Mouse (Mus musculus): ENCODE measurements around the gene Map4k3. TPM values are rescaled to one million over a fixed set of nuclear protein-coding genes. Genes with fewer than 3 reads are reported as not detected.

Gene Map4k3
- polyA plus RNA-seq, 1 experiment from 2014 or later = 23.5 TPM

DNA sequence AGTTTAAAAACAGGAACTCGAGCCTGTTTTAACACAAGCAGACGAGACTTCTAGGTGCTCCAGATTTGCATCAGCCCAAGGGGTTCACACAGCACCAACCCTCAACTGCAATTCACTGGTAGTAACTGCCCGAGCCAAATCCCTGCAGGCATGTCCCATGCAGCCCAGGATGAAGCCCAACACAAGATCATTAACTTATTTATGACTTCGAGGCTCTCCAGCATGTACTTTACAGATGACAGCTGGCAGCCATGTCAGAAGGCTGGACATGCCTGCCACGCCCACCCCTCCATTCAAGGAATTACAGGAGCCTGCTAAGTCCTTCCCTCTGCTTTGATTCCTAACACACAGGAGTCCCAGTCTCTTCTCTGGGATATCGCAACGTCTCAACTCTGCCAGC lies 29.4 kb downstream of the Map4k3 start:
- Histone ChIP-seq H3K36me3 (no peaks in the 10 kb centered on the region), H3K4me1 (replicated peaks) (peaks cover 28% of the 10 kb centered on the region), H3K9me3 (no peaks in the 10 kb centered on the region), H3K4me3 (replicated peaks) (no peak overlapping the region), H3K27me3 (no peaks in the 10 kb centered on the region), H3K9ac (replicated peaks) (no peak overlapping the region), H3K4me2 (replicated peaks) (no peak overlapping the region), H3K27ac (no peak overlapping the region)
- peak; percentile 53; the same call in 1 of the 2 replicates for ATAC-seq
- 53% methylated on average over 7 of the region's 7 CpGs for WGBS

DNA sequence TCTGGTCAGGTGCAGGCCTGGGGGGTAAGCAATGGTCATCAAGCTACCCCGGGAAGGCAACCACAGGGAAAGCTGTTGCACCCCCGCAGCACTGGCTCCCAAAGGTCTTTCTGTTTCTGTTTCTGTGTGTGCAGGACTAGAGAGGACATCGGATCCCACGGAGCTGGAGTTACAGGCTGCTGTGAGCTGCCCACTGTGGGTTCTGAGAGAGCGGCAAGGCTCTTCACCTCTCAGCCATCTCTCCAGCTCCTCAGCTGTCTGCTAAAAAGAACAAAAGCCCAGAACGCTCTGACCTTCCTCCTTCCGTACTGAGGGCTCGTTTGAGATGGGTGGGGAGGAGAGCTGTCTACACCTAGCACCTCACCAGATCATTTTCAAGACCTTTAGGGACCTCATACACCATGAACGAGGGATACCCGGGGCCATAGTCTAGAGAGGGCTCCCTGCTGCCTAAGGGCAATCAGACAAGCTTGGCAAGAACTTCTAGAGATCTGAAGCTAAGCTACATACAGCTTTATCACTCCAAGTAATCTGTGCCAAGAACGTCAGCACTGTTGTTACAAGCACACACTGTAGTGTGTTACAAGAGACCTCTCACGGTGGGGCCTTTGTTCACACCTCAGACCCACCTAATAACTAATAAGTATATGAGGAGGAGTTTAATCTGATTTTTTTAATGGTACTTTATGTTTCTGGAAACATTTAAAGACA lies 29.9 kb downstream of the Map4k3 start:
- H3K9ac ChIP-seq (replicated peaks) = no peak overlapping the region

DNA sequence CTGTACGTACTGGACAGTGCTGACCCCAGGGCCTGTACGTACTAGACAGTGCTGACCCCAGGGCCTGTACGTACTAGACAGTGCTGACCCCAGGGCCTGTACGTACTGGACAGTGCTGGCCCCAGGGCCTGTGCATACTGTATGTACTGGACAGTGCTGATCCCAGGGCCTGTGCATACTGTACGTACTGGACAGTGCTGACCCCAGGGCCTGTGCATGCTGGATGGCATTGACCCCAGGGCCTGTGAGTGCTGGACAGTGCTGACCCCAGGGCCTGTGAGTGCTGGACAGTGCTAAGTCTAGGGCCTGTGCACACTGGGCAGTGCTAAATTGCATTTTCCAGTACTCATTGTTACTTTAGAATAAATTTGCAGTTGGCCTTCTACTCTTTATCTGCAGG lies 31.3 kb downstream of the Map4k3 start:
- Histone ChIP-seq H3K4me2 (replicated peaks) (no peak overlapping the region), H3K36me3 (no peaks in the 10 kb centered on the region), H3K4me3 (replicated peaks) (no peak overlapping the region), H3K9me3 (no peaks in the 10 kb centered on the region), H3K4me1 (replicated peaks) (peaks cover 27% of the 10 kb centered on the region), H3K9ac (replicated peaks) (no peak overlapping the region), H3K27me3 (no peaks in the 10 kb centered on the region), H3K27ac (no peak overlapping the region)
- peak; percentile 28; the same call in 1 of the 2 replicates for ATAC-seq
- WGBS = 89% methylated on average over 5 of the region's 5 CpGs

More for the DNA sequence above, 29.9 kb downstream of the Map4k3 start:
- Histone ChIP-seq H3K4me2 (replicated peaks) (no peak overlapping the region), H3K27me3 (no peaks in the 10 kb centered on the region), H3K36me3 (no peaks in the 10 kb centered on the region), H3K9me3 (no peaks in the 10 kb centered on the region), H3K4me1 (replicated peaks) (peaks cover 27% of the 10 kb centered on the region), H3K4me3 (replicated peaks) (no peak overlapping the region), H3K27ac (no peak overlapping the region)
- peak; percentile 54 for ATAC-seq
- WGBS = 69% methylated on average over 12 of the region's 12 CpGs

DNA sequence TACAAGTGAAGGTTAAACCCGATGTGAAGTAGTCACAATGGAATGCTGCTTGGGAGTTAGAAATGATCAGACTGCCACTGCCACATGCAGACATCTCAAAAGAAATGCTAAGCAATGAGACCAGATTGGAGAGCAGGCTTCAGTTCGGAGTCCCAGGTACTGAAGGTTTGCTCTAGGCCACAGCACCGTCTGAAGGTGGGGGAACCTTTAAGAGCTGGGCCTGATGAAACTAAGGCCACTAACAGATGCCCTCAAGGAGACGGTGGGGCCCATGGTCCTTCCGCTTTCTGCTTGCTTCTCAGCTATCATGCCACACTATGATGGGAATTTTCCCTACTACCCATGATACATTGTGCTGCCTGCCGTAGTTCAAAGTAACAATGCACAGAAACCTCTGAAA lies 32.1 kb downstream of the Map4k3 start:
- Histone ChIP-seq H3K9ac (replicated peaks) (no peak overlapping the region), H3K4me2 (replicated peaks) (no peak overlapping the region), H3K4me1 (replicated peaks) (peaks cover 23% of the 10 kb centered on the region), H3K9me3 (no peaks in the 10 kb centered on the region), H3K27me3 (no peaks in the 10 kb centered on the region), H3K27ac (no peak overlapping the region), H3K36me3 (no peaks in the 10 kb centered on the region), H3K4me3 (replicated peaks) (no peak overlapping the region)
- ATAC-seq = no peak
- WGBS = 95% methylated on average over 6 of the region's 6 CpGs

DNA sequence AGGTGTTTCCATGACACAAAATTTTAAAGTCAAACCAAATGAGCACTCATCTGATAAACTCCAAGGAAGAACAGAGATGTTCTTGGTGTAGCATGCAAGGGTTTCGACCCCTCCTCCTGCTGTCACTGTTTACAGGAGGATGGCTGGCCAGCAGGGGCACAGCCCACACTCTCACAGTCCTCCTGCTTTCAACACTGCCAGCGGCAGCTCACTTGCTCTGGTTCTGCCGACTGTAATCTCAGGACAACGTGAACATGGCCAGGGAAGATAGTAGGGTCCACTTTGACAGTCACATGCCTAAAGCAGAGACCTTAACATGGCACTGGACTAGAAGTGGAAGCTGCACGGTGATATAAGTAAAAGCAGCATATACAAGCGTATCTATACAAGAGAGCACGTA lies 34.6 kb downstream of the Map4k3 start:
- H3K4me1 ChIP-seq (replicated peaks) = peaks cover 24% of the 10 kb centered on the region
- no peak for ATAC-seq
- H3K9ac ChIP-seq (replicated peaks) = no peak overlapping the region; the same call in 1 of the 2 replicates
- no peaks in the 10 kb centered on the region for H3K36me3 ChIP-seq
- WGBS = 71% methylated on average over 7 of the region's 7 CpGs
- no peak overlapping the region for H3K4me3 ChIP-seq (replicated peaks)
- no peaks in the 10 kb centered on the region for H3K9me3 ChIP-seq
- no peaks in the 10 kb centered on the region for H3K27me3 ChIP-seq
- no peak overlapping the region for H3K4me2 ChIP-seq (replicated peaks)
- no peak overlapping the region for H3K27ac ChIP-seq

DNA sequence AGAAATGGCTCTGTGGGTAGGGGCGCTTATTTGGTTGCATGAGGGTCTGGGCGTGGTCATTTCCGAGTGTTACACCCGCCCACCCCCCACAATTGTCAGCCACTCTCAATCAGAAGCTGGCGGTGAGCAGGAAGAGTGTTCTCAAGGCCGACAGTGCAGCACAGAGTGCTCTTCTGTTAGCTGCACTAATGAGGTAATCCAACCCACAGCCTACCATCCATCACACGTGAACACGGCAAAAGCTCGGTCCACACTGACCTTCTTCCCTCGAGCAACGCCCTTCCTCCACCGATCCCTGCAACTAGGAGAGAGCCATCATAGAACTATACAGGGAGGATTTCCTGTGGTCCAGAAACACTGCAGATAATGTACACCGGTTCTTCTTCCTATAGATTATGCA lies 36.1 kb downstream of the Map4k3 start:
- Histone ChIP-seq H3K36me3 (no peaks in the 10 kb centered on the region), H3K9ac (replicated peaks) (no peak overlapping the region), H3K4me3 (replicated peaks) (no peak overlapping the region), H3K4me1 (replicated peaks) (peaks cover 15% of the 10 kb centered on the region), H3K4me2 (replicated peaks) (no peak overlapping the region), H3K27ac (no peak overlapping the region), H3K9me3 (no peaks in the 10 kb centered on the region), H3K27me3 (no peaks in the 10 kb centered on the region)
- ATAC-seq = no peak
- 92% methylated on average over 13 of the region's 13 CpGs for WGBS

DNA sequence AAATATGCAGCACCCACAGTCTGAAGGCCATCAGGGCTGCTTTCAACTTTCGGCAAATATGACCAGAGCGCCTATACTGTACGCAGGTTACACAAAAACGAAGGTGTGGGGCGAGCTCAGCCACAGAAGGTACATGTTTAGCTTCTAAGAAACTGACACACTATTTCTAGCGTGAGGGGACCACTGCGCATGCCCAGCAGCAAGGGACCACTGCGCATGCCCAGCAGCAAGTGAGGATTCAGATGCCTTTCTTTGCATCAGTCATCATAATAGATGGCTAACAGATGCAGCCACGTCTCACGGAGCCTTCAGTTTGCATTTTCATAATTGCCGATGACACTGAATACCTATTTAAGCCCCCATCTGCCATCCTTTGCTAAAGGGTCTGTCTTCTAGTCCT lies 39.6 kb downstream of the Map4k3 start:
- Histone ChIP-seq H3K9me3 (no peaks in the 10 kb centered on the region), H3K4me1 (replicated peaks) (peaks cover 24% of the 10 kb centered on the region), H3K9ac (replicated peaks) (no peak overlapping the region), H3K27me3 (no peaks in the 10 kb centered on the region), H3K36me3 (no peaks in the 10 kb centered on the region), H3K4me2 (replicated peaks) (no peak overlapping the region), H3K4me3 (replicated peaks) (no peak overlapping the region), H3K27ac (no peak overlapping the region; the same call in 1 of the 2 replicates)
- ATAC-seq = 0 out of 2 replicates have a peak, but pooled peaks have one; percentile 24
- WGBS = 83% methylated on average over 11 of the region's 11 CpGs

DNA sequence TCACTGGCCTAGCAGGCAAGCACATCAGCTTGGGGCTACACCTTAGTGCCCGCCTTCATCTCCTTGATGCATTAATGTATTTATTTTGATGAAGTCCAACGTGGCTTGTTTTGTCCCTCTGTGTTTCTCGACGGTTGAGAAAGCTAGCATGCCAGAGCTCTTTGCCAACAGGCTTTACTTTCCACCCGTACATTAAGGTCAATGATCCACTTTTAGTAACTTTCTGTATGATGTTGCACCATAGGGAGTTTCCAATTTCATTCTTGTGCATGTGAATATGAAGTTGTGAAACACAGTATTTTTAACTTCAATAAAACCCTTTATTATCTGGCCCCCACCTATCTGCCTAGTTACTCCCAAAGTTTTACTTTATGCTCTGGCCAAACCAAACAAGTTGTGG lies 42.2 kb downstream of the Map4k3 start:
- no peaks in the 10 kb centered on the region for H3K36me3 ChIP-seq
- H3K4me3 ChIP-seq (replicated peaks) = no peak overlapping the region
- ATAC-seq = no peak
- 94% methylated on average over 5 of the region's 5 CpGs for WGBS
- H3K27me3 ChIP-seq = no peaks in the 10 kb centered on the region
- H3K4me2 ChIP-seq (replicated peaks) = no peak overlapping the region
- no peaks in the 10 kb centered on the region for H3K9me3 ChIP-seq
- H3K4me1 ChIP-seq (replicated peaks) = peaks cover 29% of the 10 kb centered on the region
- H3K9ac ChIP-seq (replicated peaks) = no peak overlapping the region
- H3K27ac ChIP-seq = no peak overlapping the region

DNA sequence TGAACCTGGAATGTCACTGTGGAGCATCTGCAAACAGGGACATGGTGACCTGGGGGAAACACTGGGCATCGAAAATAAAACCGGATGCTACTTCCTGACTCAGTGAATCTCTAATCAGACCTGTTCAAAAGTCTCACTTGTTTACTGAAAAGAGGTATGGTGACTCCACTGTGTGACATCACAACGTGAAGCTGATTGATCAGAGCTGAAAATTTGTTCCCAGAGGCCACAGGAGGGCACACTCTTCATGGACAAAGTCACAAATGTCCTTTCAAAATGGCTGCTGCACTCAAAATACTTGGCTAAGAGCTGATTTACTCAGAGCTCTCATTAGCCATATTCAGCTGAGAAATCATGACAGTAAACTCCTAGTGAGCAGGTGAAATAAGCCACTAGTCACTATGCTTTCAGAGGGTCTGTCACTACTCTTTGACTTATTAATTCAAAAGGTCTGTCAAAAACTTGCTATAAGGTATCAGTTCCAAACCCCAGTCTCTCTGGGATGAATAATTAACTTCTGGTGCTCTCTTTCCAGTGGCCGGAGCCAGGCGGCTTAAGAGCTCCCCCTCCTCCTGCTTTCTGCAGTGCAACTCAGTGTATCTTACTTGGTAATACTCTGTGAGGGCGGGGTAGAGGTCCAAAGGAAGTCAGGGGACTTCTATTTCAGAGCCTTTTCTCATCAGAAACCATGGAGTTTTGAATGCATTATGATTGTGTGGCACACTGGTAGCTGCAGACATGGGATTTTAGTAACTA lies 44.3 kb downstream of the Map4k3 start:
- ATAC-seq = 0 out of 2 replicates have a peak, but pooled peaks have one; percentile 69

DNA sequence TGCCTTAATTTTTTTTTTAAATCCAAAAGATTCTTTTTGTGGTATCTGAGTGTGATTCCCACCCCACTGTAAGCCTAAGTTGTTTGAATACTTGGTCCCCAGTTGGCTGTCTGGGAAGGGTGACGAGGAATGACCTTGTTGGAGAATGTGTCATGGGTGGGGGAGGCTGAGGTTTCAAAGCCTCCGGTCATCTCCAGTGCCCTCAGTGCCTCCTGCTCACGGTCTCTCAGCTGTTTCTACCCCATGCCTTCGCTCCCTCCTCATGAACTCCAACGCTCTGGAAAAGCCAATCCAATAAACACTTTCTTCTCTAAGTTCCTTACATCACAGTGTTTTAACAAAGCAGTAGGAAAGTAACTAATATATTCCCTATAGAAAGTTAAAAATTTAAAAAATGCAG lies 45.2 kb downstream of the Map4k3 start:
- 86% methylated on average over 5 of the region's 5 CpGs for WGBS
- no peak for ATAC-seq

More for the DNA sequence above, 44.3 kb downstream of the Map4k3 start:
- 44% methylated on average over 6 of the region's 6 CpGs for WGBS
- H3K9me3 ChIP-seq = no peaks in the 10 kb centered on the region
- H3K27ac ChIP-seq = no peak overlapping the region
- H3K4me1 ChIP-seq (replicated peaks) = peaks cover 23% of the 10 kb centered on the region
- H3K27me3 ChIP-seq = no peaks in the 10 kb centered on the region
- no peak overlapping the region for H3K9ac ChIP-seq (replicated peaks)
- peaks cover 3% of the 10 kb centered on the region for H3K36me3 ChIP-seq
- no peak overlapping the region for H3K4me3 ChIP-seq (replicated peaks)
- no peak overlapping the region for H3K4me2 ChIP-seq (replicated peaks)

DNA sequence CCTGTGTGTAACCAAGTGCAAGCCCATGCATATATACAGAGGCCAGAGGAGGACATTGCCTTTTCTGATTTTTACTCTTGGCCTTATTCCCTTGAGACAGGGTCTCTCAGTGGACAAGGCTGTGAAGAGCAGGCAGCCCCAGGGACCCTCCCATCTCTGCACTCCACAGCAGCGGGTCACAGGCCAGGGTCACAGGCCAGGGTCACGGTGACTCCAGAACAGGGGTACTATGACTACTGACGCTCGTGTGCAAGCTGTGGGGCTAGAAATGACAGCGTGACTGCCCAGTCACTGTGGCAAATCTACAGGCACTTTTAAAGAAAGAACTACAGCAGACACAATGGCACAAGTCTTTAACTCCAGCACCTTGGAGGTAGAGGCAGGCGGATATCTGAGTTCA lies 50.1 kb downstream of the Map4k3 start:
- Histone ChIP-seq H3K4me2 (replicated peaks) (no peak overlapping the region), H3K27me3 (no peaks in the 10 kb centered on the region), H3K9me3 (no peaks in the 10 kb centered on the region), H3K4me3 (replicated peaks) (no peak overlapping the region), H3K27ac (no peak overlapping the region), H3K9ac (replicated peaks) (no peak overlapping the region), H3K36me3 (peaks cover 3% of the 10 kb centered on the region), H3K4me1 (replicated peaks) (peaks cover 21% of the 10 kb centered on the region)
- no peak for ATAC-seq
- WGBS = 69% methylated on average over 6 of the region's 6 CpGs

More for the DNA sequence above, 45.2 kb downstream of the Map4k3 start:
- Histone ChIP-seq H3K4me2 (replicated peaks) (no peak overlapping the region), H3K27ac (no peak overlapping the region), H3K36me3 (peaks cover 3% of the 10 kb centered on the region), H3K9me3 (no peaks in the 10 kb centered on the region), H3K27me3 (no peaks in the 10 kb centered on the region), H3K9ac (replicated peaks) (no peak overlapping the region), H3K4me3 (replicated peaks) (no peak overlapping the region), H3K4me1 (replicated peaks) (peaks cover 16% of the 10 kb centered on the region; the same call in 1 of the 2 replicates)

DNA sequence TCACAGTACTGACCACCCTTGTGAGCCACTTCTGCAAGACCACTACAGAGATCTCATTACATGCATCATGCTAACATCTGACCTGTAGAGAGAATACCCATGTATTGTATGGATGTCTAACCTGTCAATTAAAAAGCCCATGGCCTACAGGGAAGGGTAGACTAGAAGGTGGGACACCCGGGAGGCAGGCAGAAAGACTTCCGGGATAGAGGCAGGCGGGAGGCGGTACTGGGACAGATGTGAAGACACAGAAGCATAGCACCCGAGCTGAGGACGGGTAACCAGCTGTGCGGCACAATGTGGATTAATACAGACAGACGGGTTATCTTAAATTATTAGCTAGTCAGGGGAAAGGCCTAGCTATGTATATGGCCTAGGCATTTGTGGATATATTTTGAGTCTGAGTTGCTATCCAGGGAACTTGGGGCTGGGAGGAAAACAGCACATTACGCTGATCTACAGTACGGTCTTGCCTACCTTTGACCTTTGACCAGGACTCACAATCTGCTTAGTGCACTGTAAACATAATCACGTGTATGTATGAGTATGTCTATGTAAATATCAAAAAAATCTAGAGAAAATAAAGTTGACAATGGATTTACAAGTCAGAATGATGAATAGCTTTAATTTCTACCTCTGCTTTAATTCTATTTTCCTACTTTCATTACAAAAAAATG lies 51.3 kb downstream of the Map4k3 start:
- H3K27me3 ChIP-seq = no peaks in the 10 kb centered on the region
- H3K4me3 ChIP-seq (replicated peaks) = no peak overlapping the region
- H3K27ac ChIP-seq = no peak overlapping the region
- WGBS = 74% methylated on average over 11 of the region's 11 CpGs
- H3K9ac ChIP-seq (replicated peaks) = no peak overlapping the region
- ATAC-seq = 0 out of 2 replicates have a peak, but pooled peaks have one; percentile 34
- peaks cover 3% of the 10 kb centered on the region for H3K36me3 ChIP-seq
- H3K4me2 ChIP-seq (replicated peaks) = no peak overlapping the region
- H3K9me3 ChIP-seq = no peaks in the 10 kb centered on the region
- peaks cover 15% of the 10 kb centered on the region for H3K4me1 ChIP-seq (replicated peaks)

All from midbrain, embryonic 13.5 days (tissue).